Mouse (Mus musculus) urinary bladder, postnatal 4 days (tissue): ENCODE results near the gene Flnb.

ENCODE experiments used
- DNase-seq, 2 experiments: peaks; one replicate each; pipeline ENCODE4 v3.0.0; 2021 to 2022; ENCODE audit warnings: low spot score in 2 of 2

The Flnb gene

GRCm38 (mm10) chr14:7826151-7826937 is 8.6 kb downstream of the Flnb start:
- DNase-seq, result no peak

- no peak for DNase-seq
These were observed 11.4 kb downstream of the Flnb start for GRCm38 (mm10) chr14:7829181-7829580.

GRCm38 (mm10) chr14:7831770-7832439 is 14.1 kb downstream of the Flnb start:
- no peak for DNase-seq

GRCm38 (mm10) chr14:7832440-7832783 is 14.7 kb downstream of the Flnb start:
- no peak for DNase-seq

- no peak for DNase-seq
These were observed 15.7 kb downstream of the Flnb start for GRCm38 (mm10) chr14:7833458-7833857.

GRCm38 (mm10) chr14:7838564-7839089 is 20.9 kb downstream of the Flnb start:
- DNase-seq, result no peak

- DNase-seq, result no peak
These were observed 22.3 kb downstream of the Flnb start for GRCm38 (mm10) chr14:7839950-7840514.

GRCm38 (mm10) chr14:7842631-7843332 is 25.0 kb downstream of the Flnb start:
- DNase-seq, result no peak

- DNase-seq, result no peak
These were observed 28.9 kb downstream of the Flnb start for GRCm38 (mm10) chr14:7846696-7847095.

GRCm38 (mm10) chr14:7847746-7848232 is 30.0 kb downstream of the Flnb start:
- no peak for DNase-seq

- no peak for DNase-seq
These were observed 33.2 kb downstream of the Flnb start for GRCm38 (mm10) chr14:7850913-7851312.

- peak in 1 of 2 experiments; percentile 34 for DNase-seq
These were observed 33.8 kb downstream of the Flnb start for GRCm38 (mm10) chr14:7851543-7852065.

- DNase-seq, result peak in 1 of 2 experiments; percentile 37
These were observed 35.9 kb downstream of the Flnb start for GRCm38 (mm10) chr14:7853691-7854090.

- DNase-seq, result no peak
These were observed 36.6 kb downstream of the Flnb start for GRCm38 (mm10) chr14:7854366-7854765.

- DNase-seq, result no peak
These were observed 37.3 kb downstream of the Flnb start for GRCm38 (mm10) chr14:7855101-7855500.

GRCm38 (mm10) chr14:7855501-7855900 is 37.7 kb downstream of the Flnb start:
- no peak for DNase-seq

- DNase-seq, result no peak
These were observed 38.6 kb downstream of the Flnb start for GRCm38 (mm10) chr14:7856348-7856747.

- no peak for DNase-seq
These were observed 40.1 kb downstream of the Flnb start for GRCm38 (mm10) chr14:7857835-7858234.

- no peak for DNase-seq
These were observed 40.7 kb downstream of the Flnb start for GRCm38 (mm10) chr14:7858430-7858829.

GRCm38 (mm10) chr14:7860525-7861154 is 42.9 kb downstream of the Flnb start:
- DNase-seq, result no peak

- DNase-seq, result no peak
These were observed 43.5 kb downstream of the Flnb start for GRCm38 (mm10) chr14:7861275-7861674.
